Mouse (Mus musculus): Measurements from ENCODE around the gene Krba1. TPM values are rescaled to one million over a fixed set of nuclear protein-coding genes. Genes with fewer than 3 reads are reported as not detected.

The Krba1 gene
- 27.2 and 29.4 TPM in 2 replicates for polyA plus RNA-seq (2015; fragmentation: Nextera tagmentation; extraction: Ambion mirVana)

- H3K27me3 ChIP-seq, result no peaks in the 10 kb centered on the region
- peaks cover 23% of the 10 kb centered on the region for H3K4me1 ChIP-seq
- 1% methylated on average over 65 of the region's 65 CpGs for WGBS
- peak within 1 kb of the TSS; percentile 71 for H3K4me2 ChIP-seq (replicated peaks)
- no peaks in the 10 kb centered on the region for H3K36me3 ChIP-seq
- peak; percentile 98 for ATAC-seq (replicated peaks)
- H3K27ac ChIP-seq (replicated peaks), result peak within 1 kb of the TSS; percentile 70
- H3K9me3 ChIP-seq, result no peaks in the 10 kb centered on the region
- peak within 1 kb of the TSS; percentile 67 for H3K4me3 ChIP-seq
- peak within 1 kb of the TSS; percentile 71 for H3K9ac ChIP-seq (replicated peaks)
These were observed at the start of gene Krba1 for GRCm38 (mm10) chr6:48395105-48396007. Gene Krba1 (plus strand): TSS chr6:48395586.

GRCm38 (mm10) chr6:48358897-48359296, 36.5 kb upstream of the Krba1 start:
- no peaks in the 10 kb centered on the region for H3K27me3 ChIP-seq
- WGBS, result 74% methylated on average over 3 of the region's 3 CpGs
- no peak for ATAC-seq (replicated peaks)

GRCm38 (mm10) chr6:48366322-48366996, 28.9 kb upstream of the Krba1 start:
- peaks cover 8% of the 10 kb centered on the region; the same call in 1 of the 2 replicates for H3K4me1 ChIP-seq
- no peak overlapping the region for H3K4me2 ChIP-seq (replicated peaks)
- no peak overlapping the region for H3K9ac ChIP-seq (replicated peaks)
- H3K4me3 ChIP-seq, result no peak overlapping the region
- no peaks in the 10 kb centered on the region for H3K27me3 ChIP-seq
- no peaks in the 10 kb centered on the region for H3K9me3 ChIP-seq
- no peak; the same call in 1 of the 2 replicates for ATAC-seq (replicated peaks)
- WGBS, result 29% methylated on average over 11 of the region's 11 CpGs
- H3K36me3 ChIP-seq, result no peaks in the 10 kb centered on the region
- no peak overlapping the region for H3K27ac ChIP-seq (replicated peaks)

More at GRCm38 (mm10) chr6:48358897-48359296, 36.5 kb upstream of the Krba1 start:
- H3K9me3 ChIP-seq, result no peaks in the 10 kb centered on the region
- no peak overlapping the region for H3K4me2 ChIP-seq (replicated peaks)
- no peaks in the 10 kb centered on the region for H3K36me3 ChIP-seq
- H3K4me1 ChIP-seq, result no peaks in the 10 kb centered on the region
- no peak overlapping the region for H3K4me3 ChIP-seq
- H3K27ac ChIP-seq (replicated peaks), result no peak overlapping the region
- no peak overlapping the region for H3K9ac ChIP-seq (replicated peaks)

- Histone ChIP-seq H3K27me3 (no peaks in the 10 kb centered on the region), H3K27ac (replicated peaks) (no peak overlapping the region), H3K4me1 (no peaks in the 10 kb centered on the region), H3K4me2 (replicated peaks) (no peak overlapping the region), H3K9ac (replicated peaks) (no peak overlapping the region), H3K4me3 (no peak overlapping the region), H3K9me3 (no peaks in the 10 kb centered on the region), H3K36me3 (no peaks in the 10 kb centered on the region)
- 85% methylated on average over 3 of the region's 3 CpGs for WGBS
- no peak for ATAC-seq (replicated peaks)
These were observed 7.2 kb upstream of the Krba1 start for GRCm38 (mm10) chr6:48388221-48388620.

GRCm38 (mm10) chr6:48393811-48394210, 1.6 kb upstream of the Krba1 start:
- Histone ChIP-seq H3K4me3 (no peak overlapping the region), H3K4me1 (peaks cover 23% of the 10 kb centered on the region), H3K27ac (replicated peaks) (no peak overlapping the region), H3K36me3 (no peaks in the 10 kb centered on the region), H3K27me3 (no peaks in the 10 kb centered on the region), H3K9ac (replicated peaks) (no peak overlapping the region), H3K4me2 (replicated peaks) (no peak overlapping the region), H3K9me3 (no peaks in the 10 kb centered on the region)
- ATAC-seq (replicated peaks), result no peak

- Histone ChIP-seq H3K4me2 (replicated peaks) (peak overlapping the region; percentile 71), H3K9me3 (no peaks in the 10 kb centered on the region), H3K9ac (replicated peaks) (peak overlapping the region; percentile 71), H3K36me3 (no peaks in the 10 kb centered on the region), H3K4me1 (peaks cover 23% of the 10 kb centered on the region), H3K4me3 (peak overlapping the region; percentile 67), H3K27ac (replicated peaks) (peak overlapping the region; percentile 70), H3K27me3 (no peaks in the 10 kb centered on the region)
- ATAC-seq (replicated peaks), result no peak
- 33% methylated on average over 15 of the region's 15 CpGs for WGBS
These were observed 716 bp downstream of the Krba1 start for GRCm38 (mm10) chr6:48396008-48396595.

- H3K4me3 ChIP-seq, result peak overlapping the region; percentile 67
- 98% methylated on average over 1 of the region's 1 CpGs for WGBS
- H3K27ac ChIP-seq (replicated peaks), result no peak overlapping the region
- peaks cover 23% of the 10 kb centered on the region for H3K4me1 ChIP-seq
- no peaks in the 10 kb centered on the region for H3K27me3 ChIP-seq
- peak overlapping the region; percentile 71 for H3K9ac ChIP-seq (replicated peaks)
- H3K36me3 ChIP-seq, result no peaks in the 10 kb centered on the region
- no peaks in the 10 kb centered on the region for H3K9me3 ChIP-seq
- peak overlapping the region; percentile 71 for H3K4me2 ChIP-seq (replicated peaks)
- no peak for ATAC-seq (replicated peaks)
These were observed 1.3 kb downstream of the Krba1 start for GRCm38 (mm10) chr6:48396686-48397085.

GRCm38 (mm10) chr6:48397336-48397735, 1.9 kb downstream of the Krba1 start:
- no peak overlapping the region for H3K9ac ChIP-seq (replicated peaks)

GRCm38 (mm10) chr6:48399906-48400305, 4.5 kb downstream of the Krba1 start:
- Histone ChIP-seq H3K9me3 (no peaks in the 10 kb centered on the region), H3K4me3 (no peak overlapping the region), H3K9ac (replicated peaks) (no peak overlapping the region), H3K4me2 (replicated peaks) (no peak overlapping the region), H3K4me1 (peaks cover 21% of the 10 kb centered on the region), H3K36me3 (peaks cover 9% of the 10 kb centered on the region), H3K27me3 (no peaks in the 10 kb centered on the region), H3K27ac (replicated peaks) (no peak overlapping the region)
- 92% methylated on average over 5 of the region's 5 CpGs for WGBS
- no peak for ATAC-seq (replicated peaks)

More at GRCm38 (mm10) chr6:48397336-48397735, 1.9 kb downstream of the Krba1 start:
- no peak overlapping the region for H3K27ac ChIP-seq (replicated peaks)
- H3K4me2 ChIP-seq (replicated peaks), result no peak overlapping the region
- H3K4me1 ChIP-seq, result peaks cover 23% of the 10 kb centered on the region
- no peak for ATAC-seq (replicated peaks)
- H3K9me3 ChIP-seq, result no peaks in the 10 kb centered on the region
- H3K36me3 ChIP-seq, result no peaks in the 10 kb centered on the region
- no peaks in the 10 kb centered on the region for H3K27me3 ChIP-seq
- WGBS, result 58% methylated on average over 4 of the region's 4 CpGs
- no peak overlapping the region for H3K4me3 ChIP-seq

- 97% methylated on average over 5 of the region's 5 CpGs for WGBS
- peaks cover 48% of the 10 kb centered on the region for H3K36me3 ChIP-seq
- no peak for ATAC-seq (replicated peaks)
These were observed 8.7 kb downstream of the Krba1 start for GRCm38 (mm10) chr6:48404071-48404470.

GRCm38 (mm10) chr6:48409726-48410343, 14.4 kb downstream of the Krba1 start:
- WGBS, result 92% methylated on average over 4 of the region's 4 CpGs
- Histone ChIP-seq H3K36me3 (peaks cover 91% of the 10 kb centered on the region), H3K9me3 (no peaks in the 10 kb centered on the region), H3K4me2 (replicated peaks) (no peak overlapping the region), H3K4me1 (no peaks in the 10 kb centered on the region), H3K27me3 (no peaks in the 10 kb centered on the region), H3K27ac (replicated peaks) (no peak overlapping the region), H3K4me3 (no peak overlapping the region), H3K9ac (replicated peaks) (no peak overlapping the region)
- ATAC-seq (replicated peaks), result no peak

More at GRCm38 (mm10) chr6:48404071-48404470, 8.7 kb downstream of the Krba1 start:
- H3K27ac ChIP-seq (replicated peaks), result no peak overlapping the region
- H3K9me3 ChIP-seq, result no peaks in the 10 kb centered on the region
- no peak overlapping the region for H3K4me3 ChIP-seq
- H3K4me1 ChIP-seq, result no peaks in the 10 kb centered on the region
- H3K9ac ChIP-seq (replicated peaks), result no peak overlapping the region
- no peak overlapping the region for H3K4me2 ChIP-seq (replicated peaks)
- no peaks in the 10 kb centered on the region for H3K27me3 ChIP-seq
